Mouse (Mus musculus): ENCODE results near the gene Plppr2.

- TF ChIP-seq CTCF (IDR thresholded peaks at IDR 0.05; ENCODE audit: low read depth) (peak; percentile 33; the same call in 1 of the 2 replicates), EP300 (IDR thresholded peaks at IDR 0.05; ENCODE audit: low read depth) (no peak)
Measured at GRCm38 (mm10) chr9:21961366-21961980, 24.6 kb downstream of the Plppr2 start.

All from liver, embryonic 14.5 days (tissue).